Mouse (Mus musculus): Measurements from ENCODE around the gene Smim6. TPM values are rescaled to one million over a fixed set of nuclear protein-coding genes. Genes with fewer than 3 reads are reported as not detected.
A peak's percentile ranks its signal among the peaks of the same experiment; 100 is the strongest.

Smim6 gene
- polyA plus RNA-seq, 1 experiment: 13.1 TPM

DNA sequence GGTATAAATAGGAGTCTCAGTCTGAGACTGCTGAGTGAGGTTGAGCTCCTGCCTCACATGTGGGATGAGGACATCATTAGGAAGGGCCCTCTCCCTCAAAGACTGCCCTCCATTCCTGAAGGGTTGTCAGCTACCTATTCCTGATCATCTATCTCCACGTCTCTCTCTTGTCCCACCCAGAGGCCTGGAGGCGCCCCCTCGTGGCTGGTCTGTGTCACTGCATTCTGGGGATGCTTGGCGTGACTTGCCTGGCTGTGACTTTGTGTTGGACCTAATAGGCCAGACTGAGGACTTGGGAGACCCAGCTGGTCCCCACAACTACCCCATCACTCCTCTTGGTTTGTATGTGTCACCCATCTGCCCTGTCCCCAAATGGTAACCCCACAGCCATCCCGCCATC lies 30.8 kb upstream of the Smim6 start:
- TF ChIP-seq CTCF (IDR thresholded peaks at IDR 0.05; ENCODE audit: control insufficient read depth, insufficient read depth, low read length) (peak; percentile 91), POLR2A (IDR thresholded peaks at IDR 0.05; ENCODE audit: borderline replicate concordance, control insufficient read depth, low read depth, low read length) (no peak)
- no peaks in the 10 kb centered on the region for H3K4me1 ChIP-seq (ENCODE audit: control insufficient read depth, insufficient read depth, low read length)
- WGBS: 18% methylated on average over 5 of the region's 5 CpGs
- H3K27ac ChIP-seq (ENCODE audit: control insufficient read depth, insufficient read depth, low read depth, low read length, poor library complexity): no peak overlapping the region
- H3K4me3 ChIP-seq (replicated peaks; ENCODE audit: control insufficient read depth, low read depth, low read length): no peak overlapping the region

DNA sequence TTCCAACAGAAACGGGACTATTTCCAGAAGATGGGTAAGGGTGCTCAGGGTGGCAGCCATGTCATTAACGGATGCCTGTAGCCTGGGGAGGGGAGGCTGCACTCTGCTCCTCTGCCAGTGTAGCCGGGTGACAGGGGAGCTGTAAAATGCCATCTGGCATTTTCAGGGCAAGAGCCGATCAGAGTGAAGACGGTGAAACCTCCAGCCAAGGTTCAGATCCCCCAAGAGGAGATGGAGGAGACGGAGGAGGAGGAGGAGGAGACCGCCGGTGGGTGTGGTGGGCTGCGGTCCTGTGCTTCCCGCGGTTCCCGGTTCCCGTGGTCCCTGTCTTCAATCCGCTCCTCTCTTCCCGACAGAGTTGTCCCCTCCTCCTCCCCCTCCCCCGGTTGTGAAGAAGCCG lies 28.6 kb upstream of the Smim6 start:
- Histone ChIP-seq H3K4me3 (replicated peaks; ENCODE audit: control insufficient read depth, low read depth, low read length) (no peak overlapping the region), H3K27ac (ENCODE audit: control insufficient read depth, insufficient read depth, low read depth, low read length, poor library complexity) (no peak overlapping the region), H3K4me1 (ENCODE audit: control insufficient read depth, insufficient read depth, low read length) (peaks cover under 1% of the 10 kb centered on the region; the same call in 1 of the 2 replicates)
- no peak for TF ChIP-seq POLR2A (IDR thresholded peaks at IDR 0.05; ENCODE audit: borderline replicate concordance, control insufficient read depth, low read depth, low read length)
- TF ChIP-seq CTCF (IDR thresholded peaks at IDR 0.05; ENCODE audit: control insufficient read depth, insufficient read depth, low read length): no peak
- 62% methylated on average over 17 of the region's 17 CpGs for WGBS

DNA sequence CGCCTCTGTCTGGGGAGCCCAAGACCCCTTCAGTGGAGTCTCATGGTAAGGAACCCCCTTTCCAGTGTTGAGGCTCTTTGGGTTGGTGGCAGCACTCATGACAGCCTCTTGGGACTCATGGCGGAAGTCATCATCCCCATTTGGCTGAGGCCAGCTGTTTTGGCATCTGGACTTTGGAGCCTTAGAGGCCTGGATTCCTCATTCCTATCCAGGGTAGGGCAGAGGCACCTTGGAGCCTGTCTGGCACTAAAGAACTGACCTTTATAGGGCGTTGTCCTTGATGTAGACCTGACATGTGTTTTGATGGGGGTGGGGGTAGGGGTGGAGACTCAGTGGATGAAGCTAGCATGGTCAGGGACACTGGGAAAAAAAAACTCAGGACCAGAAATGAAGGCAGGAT lies 27.5 kb upstream of the Smim6 start:
- H3K27ac ChIP-seq (ENCODE audit: control insufficient read depth, insufficient read depth, low read depth, low read length, poor library complexity): no peak overlapping the region
- H3K4me3 ChIP-seq (replicated peaks; ENCODE audit: control insufficient read depth, low read depth, low read length): no peak overlapping the region
- WGBS: 81% methylated on average over 3 of the region's 3 CpGs
- peaks cover 2% of the 10 kb centered on the region; the same call in 1 of the 2 replicates for H3K4me1 ChIP-seq (ENCODE audit: control insufficient read depth, insufficient read depth, low read length)
- TF ChIP-seq POLR2A (IDR thresholded peaks at IDR 0.05; ENCODE audit: borderline replicate concordance, control insufficient read depth, low read depth, low read length) (no peak), CTCF (IDR thresholded peaks at IDR 0.05; ENCODE audit: control insufficient read depth, insufficient read depth, low read length) (no peak)

DNA sequence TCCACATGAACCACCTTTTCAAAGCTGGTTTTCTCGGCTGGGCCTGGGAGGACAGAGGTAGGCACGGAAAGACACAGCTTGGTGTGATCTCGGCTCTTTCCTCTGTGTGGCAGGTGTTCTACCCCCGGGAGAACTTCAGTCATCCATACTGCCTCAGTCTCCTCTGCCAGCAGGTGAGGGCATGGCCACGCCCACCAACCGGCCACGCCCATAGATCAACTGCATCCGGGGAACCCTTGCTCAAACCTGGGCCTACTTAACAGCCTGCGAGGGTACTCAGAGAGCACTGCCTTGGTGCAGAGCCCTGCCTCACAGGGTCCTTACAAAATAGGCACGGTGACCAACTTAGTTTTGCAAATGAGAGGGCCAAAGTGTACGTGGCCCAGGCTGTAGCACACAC lies 26.5 kb upstream of the Smim6 start:
- H3K4me1 ChIP-seq (ENCODE audit: control insufficient read depth, insufficient read depth, low read length): peaks cover 2% of the 10 kb centered on the region; the same call in 1 of the 2 replicates
- TF ChIP-seq CTCF (IDR thresholded peaks at IDR 0.05; ENCODE audit: control insufficient read depth, insufficient read depth, low read length): no peak
- no peak for TF ChIP-seq POLR2A (IDR thresholded peaks at IDR 0.05; ENCODE audit: borderline replicate concordance, control insufficient read depth, low read depth, low read length)
- H3K27ac ChIP-seq (ENCODE audit: control insufficient read depth, insufficient read depth, low read depth, low read length, poor library complexity): no peak overlapping the region
- no peak overlapping the region for H3K4me3 ChIP-seq (replicated peaks; ENCODE audit: control insufficient read depth, low read depth, low read length)
- WGBS: 63% methylated on average over 11 of the region's 11 CpGs

DNA sequence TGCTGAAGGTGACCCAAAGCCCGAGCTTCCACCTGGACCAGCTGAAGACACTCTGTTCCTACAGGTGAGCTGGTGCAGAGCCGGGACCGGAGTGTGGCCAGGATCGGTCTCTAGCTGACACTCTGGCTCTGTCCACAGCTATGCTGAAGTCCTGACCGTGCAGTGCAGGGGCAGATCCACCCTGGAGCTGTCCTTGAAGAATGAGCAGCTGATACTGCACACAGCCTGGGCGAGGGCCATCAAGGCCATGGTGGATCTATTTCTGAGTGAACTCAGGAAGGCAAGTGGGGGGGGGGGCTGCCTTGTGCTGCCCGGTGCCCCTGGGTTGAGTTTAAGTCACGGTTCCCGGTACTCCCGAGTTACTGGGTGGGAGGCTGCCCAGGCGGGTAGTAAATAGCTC lies 25.4 kb upstream of the Smim6 start:
- WGBS: 86% methylated on average over 11 of the region's 11 CpGs
- Histone ChIP-seq H3K4me3 (replicated peaks; ENCODE audit: control insufficient read depth, low read depth, low read length) (no peak overlapping the region), H3K27ac (ENCODE audit: control insufficient read depth, insufficient read depth, low read depth, low read length, poor library complexity) (no peak overlapping the region), H3K4me1 (ENCODE audit: control insufficient read depth, insufficient read depth, low read length) (peaks cover 2% of the 10 kb centered on the region; the same call in 1 of the 2 replicates)
- no peak for TF ChIP-seq CTCF (IDR thresholded peaks at IDR 0.05; ENCODE audit: control insufficient read depth, insufficient read depth, low read length)
- TF ChIP-seq POLR2A (IDR thresholded peaks at IDR 0.05; ENCODE audit: borderline replicate concordance, control insufficient read depth, low read depth, low read length): no peak

DNA sequence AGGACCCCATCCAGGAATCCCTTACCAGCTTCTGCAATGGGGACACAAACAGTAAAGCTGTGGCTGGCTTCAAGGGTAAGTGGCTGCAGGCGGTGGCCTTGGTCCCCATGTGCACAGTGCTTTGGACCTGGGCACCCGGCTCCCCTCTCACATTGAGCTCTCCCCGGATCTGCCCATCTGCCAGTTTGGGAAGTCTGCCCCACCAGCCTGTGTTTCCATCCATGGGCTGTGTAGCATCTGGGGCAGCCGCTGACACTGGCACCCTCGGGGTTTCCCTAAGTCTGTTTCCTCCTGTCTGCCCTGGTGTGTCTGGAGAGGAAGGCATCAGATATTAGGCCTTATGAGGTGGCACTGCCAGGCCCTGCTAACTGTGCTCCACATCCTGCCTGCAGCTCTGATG lies 23.8 kb upstream of the Smim6 start:
- H3K4me1 ChIP-seq (ENCODE audit: control insufficient read depth, insufficient read depth, low read length): peaks cover 2% of the 10 kb centered on the region; the same call in 1 of the 2 replicates
- TF ChIP-seq POLR2A (IDR thresholded peaks at IDR 0.05; ENCODE audit: borderline replicate concordance, control insufficient read depth, low read depth, low read length): no peak
- no peak for TF ChIP-seq CTCF (IDR thresholded peaks at IDR 0.05; ENCODE audit: control insufficient read depth, insufficient read depth, low read length)
- 57% methylated on average over 5 of the region's 5 CpGs for WGBS

DNA sequence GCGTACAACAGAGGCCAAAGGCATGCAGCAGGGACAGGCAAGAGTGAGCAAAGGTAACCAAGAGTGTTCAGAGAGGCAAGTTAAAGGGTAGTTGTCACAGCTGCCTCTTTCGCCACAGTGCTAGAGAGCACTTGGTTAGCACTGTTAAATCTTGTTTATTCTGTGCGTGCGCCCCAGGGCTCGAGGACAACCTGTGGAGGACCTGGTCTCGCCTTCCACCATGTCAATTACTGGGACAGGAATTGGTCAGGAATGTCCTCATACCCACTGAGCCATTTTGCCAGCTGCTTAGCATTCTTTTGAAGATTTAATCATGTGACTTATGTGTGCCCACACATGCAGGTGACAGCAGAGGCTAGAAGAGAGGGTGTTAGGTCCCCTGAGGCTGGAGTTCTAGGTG lies 22.7 kb upstream of the Smim6 start:
- Histone ChIP-seq H3K27ac (ENCODE audit: control insufficient read depth, insufficient read depth, low read depth, low read length, poor library complexity) (no peak overlapping the region), H3K4me3 (replicated peaks; ENCODE audit: control insufficient read depth, low read depth, low read length) (no peak overlapping the region), H3K4me1 (ENCODE audit: control insufficient read depth, insufficient read depth, low read length) (peaks cover 2% of the 10 kb centered on the region; the same call in 1 of the 2 replicates)
- WGBS: 89% methylated on average over 6 of the region's 6 CpGs
- TF ChIP-seq CTCF (IDR thresholded peaks at IDR 0.05; ENCODE audit: control insufficient read depth, insufficient read depth, low read length) (no peak), POLR2A (IDR thresholded peaks at IDR 0.05; ENCODE audit: borderline replicate concordance, control insufficient read depth, low read depth, low read length) (no peak)

More for the DNA sequence above, 23.8 kb upstream of the Smim6 start:
- no peak overlapping the region for H3K27ac ChIP-seq (ENCODE audit: control insufficient read depth, insufficient read depth, low read depth, low read length, poor library complexity)
- H3K4me3 ChIP-seq (replicated peaks; ENCODE audit: control insufficient read depth, low read depth, low read length): no peak overlapping the region

DNA sequence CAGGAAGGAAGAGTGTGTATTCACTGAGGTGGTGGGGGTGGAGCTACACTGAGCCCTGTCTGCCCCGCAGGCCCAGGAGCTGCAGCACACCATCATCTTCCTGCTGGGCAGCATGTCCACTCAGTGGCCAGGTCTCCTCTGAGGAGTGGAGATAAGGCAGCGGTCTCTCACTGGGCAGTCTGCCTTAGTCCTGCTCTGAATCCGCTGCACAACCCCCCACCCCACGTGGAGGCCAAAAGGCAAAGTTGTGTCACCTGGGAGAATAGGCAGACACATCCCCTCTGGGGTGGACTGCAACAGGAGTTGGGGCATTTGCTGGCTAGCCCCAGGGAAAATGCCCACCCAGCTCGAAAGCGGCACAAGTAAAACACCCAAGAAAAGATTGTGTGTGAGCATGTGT lies 19.6 kb upstream of the Smim6 start:
- peaks cover 2% of the 10 kb centered on the region; the same call in 1 of the 2 replicates for H3K4me1 ChIP-seq (ENCODE audit: control insufficient read depth, insufficient read depth, low read length)
- no peak overlapping the region for H3K27ac ChIP-seq (ENCODE audit: control insufficient read depth, insufficient read depth, low read depth, low read length, poor library complexity)
- no peak for TF ChIP-seq POLR2A (IDR thresholded peaks at IDR 0.05; ENCODE audit: borderline replicate concordance, control insufficient read depth, low read depth, low read length)
- no peak for TF ChIP-seq CTCF (IDR thresholded peaks at IDR 0.05; ENCODE audit: control insufficient read depth, insufficient read depth, low read length)
- no peak overlapping the region for H3K4me3 ChIP-seq (replicated peaks; ENCODE audit: control insufficient read depth, low read depth, low read length)
- 86% methylated on average over 6 of the region's 6 CpGs for WGBS

DNA sequence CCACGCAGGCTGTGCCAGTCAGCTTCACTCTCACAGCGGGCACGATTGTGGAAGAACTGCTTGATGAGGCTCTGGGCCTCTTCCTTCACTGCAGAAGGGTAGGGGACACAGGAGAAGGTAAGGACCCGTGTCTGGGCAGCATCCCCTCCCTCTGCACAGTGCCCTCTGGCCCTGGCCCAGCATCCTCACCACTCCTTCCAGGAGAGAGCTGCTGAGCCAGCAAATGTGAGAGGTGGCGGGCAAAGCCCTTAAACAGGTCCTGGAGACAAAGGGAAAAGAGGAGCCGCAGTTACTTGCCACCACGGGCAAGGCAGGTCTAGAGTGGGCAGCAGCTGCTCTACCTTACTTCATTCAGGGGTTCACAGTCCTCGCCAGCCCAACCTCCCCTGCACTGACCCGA lies 18.7 kb upstream of the Smim6 start:
- H3K4me1 ChIP-seq (ENCODE audit: control insufficient read depth, insufficient read depth, low read length): peaks cover 2% of the 10 kb centered on the region; the same call in 1 of the 2 replicates
- TF ChIP-seq POLR2A (IDR thresholded peaks at IDR 0.05; ENCODE audit: borderline replicate concordance, control insufficient read depth, low read depth, low read length): no peak

More for the DNA sequence above, 18.7 kb upstream of the Smim6 start:
- Histone ChIP-seq H3K27ac (ENCODE audit: control insufficient read depth, insufficient read depth, low read depth, low read length, poor library complexity) (no peak overlapping the region), H3K4me3 (replicated peaks; ENCODE audit: control insufficient read depth, low read depth, low read length) (no peak overlapping the region)
- 87% methylated on average over 9 of the region's 9 CpGs for WGBS
